Mouse (Mus musculus) megakaryocyte, embryonic 14.5 days (primary cell): Measurements from ENCODE around the gene Lypd6b.

Experiments used
- FLI1 ChIP-seq: IDR thresholded peaks from 2 replicates; pipeline ENCODE4 v1.6.1; 2012; ENCODE audit warnings: low read length, inconsistent platforms, mixed read lengths
- GATA1 ChIP-seq: IDR thresholded peaks from 3 replicates; pipeline ENCODE4 v1.6.1; 2012; ENCODE audit warnings: mixed read lengths, low read length, inconsistent platforms, borderline replicate concordance

DNA sequence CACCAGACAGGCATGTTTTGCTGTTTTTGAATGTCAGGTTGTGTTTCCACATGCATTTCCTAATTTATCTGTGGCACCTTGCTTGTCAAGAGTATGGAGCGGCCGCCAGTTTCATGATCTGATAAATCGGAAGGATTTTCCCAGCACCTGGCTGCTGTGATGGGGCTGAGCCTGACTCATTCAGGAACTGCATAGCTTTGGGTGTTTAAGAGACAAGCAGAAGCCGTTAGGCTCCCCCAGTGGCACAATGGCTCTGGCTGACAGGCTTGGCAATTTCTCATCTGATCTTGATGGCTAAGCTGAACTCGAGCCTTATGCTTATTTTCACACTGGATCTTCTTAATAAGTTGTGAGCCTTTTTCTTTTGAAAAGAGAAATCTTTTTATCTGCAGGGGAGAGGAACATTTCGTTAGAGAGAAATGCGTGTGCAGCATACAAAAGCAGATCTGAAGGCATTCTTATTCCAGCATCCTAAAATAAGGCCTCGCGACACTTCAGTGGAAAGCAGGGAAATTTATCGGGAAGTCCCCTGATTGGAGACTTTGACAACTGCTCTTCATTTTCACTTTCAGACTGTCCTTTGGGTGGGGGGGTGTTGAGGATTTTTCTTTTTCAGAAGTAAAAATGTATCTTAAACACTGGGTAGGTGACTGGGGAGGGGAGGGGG, 35.8 kb upstream of the Lypd6b start:
- TF ChIP-seq GATA1 (no peak), FLI1 (no peak)
